Mouse (Mus musculus) myocyte (in vitro differentiated cells): ENCODE data around the gene Wfdc1. TPM values are rescaled to one million over a fixed set of nuclear protein-coding genes. Genes with fewer than 3 reads are reported as not detected.

ENCODE experiments used
- H3K27me3 ChIP-seq: one replicate; pipeline ENCODE4 v1.6.1; 2011; ENCODE audit not compliant: control insufficient read depth, insufficient read depth, insufficient read length
- H3K36me3 ChIP-seq: one replicate; pipeline ENCODE4 v1.6.1; 2011; ENCODE audit not compliant: control insufficient read depth, insufficient read depth
- H3K4me2 ChIP-seq: one replicate; pipeline ENCODE4 v1.6.1; 2011; ENCODE audit warnings: low read depth, control low read depth
- H3K4me3 ChIP-seq: one replicate; pipeline ENCODE4 v1.5.1; 2011; ENCODE audit warnings: mild to moderate bottlenecking, control low read depth, moderate library complexity
- H3K79me2 ChIP-seq: one replicate; pipeline ENCODE4 v1.6.1; 2011; ENCODE audit not compliant: control insufficient read depth, insufficient read depth
- H3ac ChIP-seq: one replicate; pipeline ENCODE4 v1.6.1; 2011; ENCODE audit not compliant: control insufficient read depth, insufficient read length
- CEBPB ChIP-seq: IDR thresholded peaks from 2 replicates; pipeline ENCODE4 v1.6.1; 2011; ENCODE audit warnings: mild to moderate bottlenecking, moderate library complexity; ENCODE audit not compliant: poor library complexity, insufficient read depth, severe bottlenecking
- E2F4 ChIP-seq: IDR thresholded peaks from one replicate; pipeline ENCODE4 v1.6.1; 2011; ENCODE audit warnings: mild to moderate bottlenecking, control low read depth, moderate library complexity; ENCODE audit not compliant: insufficient read depth
- MAX ChIP-seq: IDR thresholded peaks from one replicate; pipeline ENCODE4 v1.6.1; 2011; ENCODE audit warnings: low read depth, mild to moderate bottlenecking, control low read depth
- MYOD1 ChIP-seq, 3 experiments: IDR thresholded peaks; one replicate each; pipeline ENCODE4 v1.6.1; 2011; ENCODE audit warnings: control low read depth in 2 of 3, low read depth in 2 of 3, mild to moderate bottlenecking in 2 of 3, moderate library complexity in 1 of 3; ENCODE audit not compliant: insufficient read length in 2 of 3, control insufficient read depth in 1 of 3
- MYOG ChIP-seq, 3 experiments: IDR thresholded peaks; one replicate each; pipeline ENCODE4 v1.6.1; 2011; ENCODE audit warnings: control low read depth in 2 of 3, low read depth in 2 of 3, mild to moderate bottlenecking in 2 of 3; ENCODE audit not compliant: insufficient read length in 2 of 3, control insufficient read depth in 1 of 3, insufficient read depth in 1 of 3
- POLR2A ChIP-seq: IDR thresholded peaks from one replicate; pipeline ENCODE4 v1.6.1; 2011; ENCODE audit warnings: low read depth, mild to moderate bottlenecking, control low read depth, moderate library complexity; ENCODE audit not compliant: insufficient read length
- POLR2AphosphoS2 ChIP-seq: IDR thresholded peaks from one replicate; pipeline ENCODE4 v1.6.1; 2011; ENCODE audit warnings: low read depth, control low read depth; ENCODE audit not compliant: insufficient read length
- REST ChIP-seq: IDR thresholded peaks from one replicate; pipeline ENCODE4 v1.6.1; 2011; ENCODE audit warnings: mild to moderate bottlenecking, control low read depth, moderate library complexity; ENCODE audit not compliant: insufficient read depth, insufficient read length
- SRF ChIP-seq: IDR thresholded peaks from one replicate; pipeline ENCODE4 v1.6.1; 2011; ENCODE audit warnings: low read depth; ENCODE audit not compliant: control insufficient read depth, insufficient read length
- TCF12 ChIP-seq: IDR thresholded peaks from one replicate; pipeline ENCODE4 v1.6.1; 2011; ENCODE audit warnings: mild to moderate bottlenecking, control low read depth; ENCODE audit not compliant: poor library complexity, insufficient read depth, severe bottlenecking
- TCF3 ChIP-seq: IDR thresholded peaks from one replicate; pipeline ENCODE4 v1.6.1; 2011; ENCODE audit warnings: low read depth, control low read depth; ENCODE audit not compliant: insufficient read length
- USF1 ChIP-seq: IDR thresholded peaks from one replicate; pipeline ENCODE4 v1.6.1; 2011; ENCODE audit warnings: low read depth, mild to moderate bottlenecking, control low read depth, moderate library complexity
- polyA plus RNA-seq: library from polyadenylated mRNA; unstranded; fragments of >200 nt; fragmentation: generic; extraction: Trizol; gene quantifications from one replicate; pipeline ENCODE4 v1.2.1, GENCODE M21; 2012; ENCODE audit warnings: missing spikeins

Wfdc1 gene
- polyA plus RNA-seq, 1 experiment, result 1.1 TPM

GRCm38 (mm10) chr8:119635378-119635777 is 30.8 kb upstream of the Wfdc1 start, which contains the start of gene Kcng4:
TSS of gene Kcng4 (minus strand) at chr8:119635680.
- TF ChIP-seq E2F4 (no peak), MYOG (IDR thresholded peaks at IDR 0.05; ENCODE audit: control insufficient read depth in 1 of 3, insufficient read depth in 1 of 3, insufficient read length in 2 of 3, low read depth in 2 of 3) (no peak), MAX (no peak), USF1 (no peak), TCF12 (no peak), CEBPB (no peak), TCF3 (no peak), MYOD1 (IDR thresholded peaks at IDR 0.05; ENCODE audit: control insufficient read depth in 1 of 3, insufficient read length in 2 of 3, low read depth in 2 of 3) (no peak), SRF (no peak), POLR2A (no peak), POLR2AphosphoS2 (no peak), REST (no peak)
- Histone ChIP-seq H3K4me2 (no peak within 1 kb of the TSS), H3K4me3 (no peak within 1 kb of the TSS), H3K36me3 (no peaks in the 10 kb centered on the region), H3K79me2 (no peaks in the 10 kb centered on the region), H3K27me3 (peaks cover 80% of the 10 kb centered on the region), H3ac (no peak within 1 kb of the TSS)

GRCm38 (mm10) chr8:119635958-119636357 is 30.2 kb upstream of the Wfdc1 start:
- H3ac ChIP-seq, result no peak overlapping the region
- H3K36me3 ChIP-seq, result no peaks in the 10 kb centered on the region
- H3K79me2 ChIP-seq, result no peaks in the 10 kb centered on the region
- TF ChIP-seq REST (no peak), TCF12 (no peak)
- H3K4me3 ChIP-seq, result no peak overlapping the region
- peaks cover 81% of the 10 kb centered on the region for H3K27me3 ChIP-seq
- H3K4me2 ChIP-seq, result no peak overlapping the region

- Histone ChIP-seq H3K4me3 (no peak overlapping the region), H3K79me2 (no peaks in the 10 kb centered on the region), H3ac (no peak overlapping the region), H3K4me2 (no peak overlapping the region), H3K27me3 (peaks cover 79% of the 10 kb centered on the region), H3K36me3 (no peaks in the 10 kb centered on the region)
- TF ChIP-seq REST (no peak), SRF (no peak), POLR2A (no peak), MAX (no peak), USF1 (no peak), MYOD1 (IDR thresholded peaks at IDR 0.05; ENCODE audit: control insufficient read depth in 1 of 3, insufficient read length in 2 of 3, low read depth in 2 of 3) (no peak), MYOG (IDR thresholded peaks at IDR 0.05; ENCODE audit: control insufficient read depth in 1 of 3, insufficient read depth in 1 of 3, insufficient read length in 2 of 3, low read depth in 2 of 3) (no peak), CEBPB (no peak), E2F4 (no peak), TCF12 (no peak), POLR2AphosphoS2 (no peak), TCF3 (no peak)
These were observed 29.4 kb upstream of the Wfdc1 start for GRCm38 (mm10) chr8:119636766-119637165.

DNA sequence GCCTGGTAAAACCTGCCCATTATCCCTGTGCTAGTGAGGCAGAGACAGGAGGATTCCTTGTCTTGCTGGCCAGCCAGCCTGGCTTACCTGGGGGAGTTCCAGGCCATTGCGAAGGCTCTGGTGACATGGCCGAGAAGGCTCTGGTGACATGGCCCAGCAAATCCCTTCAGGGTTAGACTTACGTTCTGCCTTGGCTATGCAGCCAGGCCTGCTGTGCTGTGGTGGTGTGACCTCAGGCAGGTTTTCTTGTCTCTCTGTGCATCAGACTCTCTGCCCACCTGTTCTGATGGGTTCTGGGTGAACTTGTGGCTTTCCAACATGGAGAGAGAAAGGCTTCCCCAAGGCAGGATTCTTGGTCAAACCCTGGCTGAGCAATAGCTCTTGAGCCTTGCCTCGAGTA is 28.8 kb upstream of the Wfdc1 start:
- Histone ChIP-seq H3K4me2 (no peak overlapping the region), H3ac (no peak overlapping the region), H3K4me3 (no peak overlapping the region), H3K36me3 (no peaks in the 10 kb centered on the region), H3K27me3 (peaks cover 81% of the 10 kb centered on the region), H3K79me2 (no peaks in the 10 kb centered on the region)
- no peak for TF ChIP-seq MYOG (IDR thresholded peaks at IDR 0.05; ENCODE audit: control insufficient read depth in 1 of 3, insufficient read depth in 1 of 3, insufficient read length in 2 of 3, low read depth in 2 of 3)
- TF ChIP-seq POLR2A, result no peak
- no peak for TF ChIP-seq MYOD1 (IDR thresholded peaks at IDR 0.05; ENCODE audit: control insufficient read depth in 1 of 3, insufficient read length in 2 of 3, low read depth in 2 of 3)
- no peak for TF ChIP-seq MAX
- no peak for TF ChIP-seq TCF3
- TF ChIP-seq CEBPB, result no peak
- no peak for TF ChIP-seq SRF
- no peak for TF ChIP-seq TCF12
- no peak for TF ChIP-seq REST
- TF ChIP-seq USF1, result no peak
- no peak for TF ChIP-seq POLR2AphosphoS2
- no peak for TF ChIP-seq E2F4

- Histone ChIP-seq H3K36me3 (no peaks in the 10 kb centered on the region), H3K4me2 (no peak overlapping the region), H3K4me3 (no peak overlapping the region), H3ac (no peak overlapping the region), H3K27me3 (peaks cover 78% of the 10 kb centered on the region), H3K79me2 (no peaks in the 10 kb centered on the region)
- TF ChIP-seq TCF12 (no peak), MYOD1 (IDR thresholded peaks at IDR 0.05; ENCODE audit: control insufficient read depth in 1 of 3, insufficient read length in 2 of 3, low read depth in 2 of 3) (no peak), CEBPB (no peak), SRF (no peak)
These were observed 27.9 kb upstream of the Wfdc1 start for GRCm38 (mm10) chr8:119638261-119638660.

GRCm38 (mm10) chr8:119639798-119640197 is 26.4 kb upstream of the Wfdc1 start:
- H3K4me2 ChIP-seq, result no peak overlapping the region
- H3K79me2 ChIP-seq, result no peaks in the 10 kb centered on the region
- no peaks in the 10 kb centered on the region for H3K36me3 ChIP-seq
- TF ChIP-seq USF1, result no peak
- no peak for TF ChIP-seq POLR2AphosphoS2
- TF ChIP-seq REST, result no peak
- TF ChIP-seq MYOD1 (IDR thresholded peaks at IDR 0.05; ENCODE audit: control insufficient read depth in 1 of 3, insufficient read length in 2 of 3, low read depth in 2 of 3), result no peak
- TF ChIP-seq MAX, result no peak
- TF ChIP-seq TCF3, result no peak
- TF ChIP-seq MYOG (IDR thresholded peaks at IDR 0.05; ENCODE audit: control insufficient read depth in 1 of 3, insufficient read depth in 1 of 3, insufficient read length in 2 of 3, low read depth in 2 of 3), result no peak
- TF ChIP-seq CEBPB, result no peak
- no peak for TF ChIP-seq TCF12
- no peak for TF ChIP-seq POLR2A
- TF ChIP-seq SRF, result no peak
- no peak for TF ChIP-seq E2F4
- peaks cover 75% of the 10 kb centered on the region for H3K27me3 ChIP-seq
- no peak overlapping the region for H3ac ChIP-seq
- H3K4me3 ChIP-seq, result no peak overlapping the region
